Mouse (Mus musculus) adipose tissue, adult 10 weeks (tissue): Measurements from ENCODE around the gene Pde4a. TPM values are rescaled to one million over a fixed set of nuclear protein-coding genes. Genes with fewer than 3 reads are reported as not detected.

ENCODE experiments used
- polyA plus RNA-seq: library from polyadenylated mRNA; stranded (reverse); fragments of 350-450 nt; fragmentation: Illumina TruSeq; extraction: RNeasy Lipid Tissue Mini Kit (QIAGEN cat#74804); gene quantifications from one replicate; pipeline ENCODE4 v1.2.3, GENCODE M21; 2014; ENCODE audit warnings: low read depth, low replicate concordance

Gene Pde4a
- 16.0 TPM for polyA plus RNA-seq

GRCm38 (mm10) chr9:21165041-21165951, at the start of gene Pde4a:
TSS of gene Pde4a (plus strand) at chr9:21165714.

GRCm38 (mm10) chr9:21131059-21131956, 34.2 kb upstream of the Pde4a start, which contains the start of gene Tyk2:
TSS of gene Tyk2 (minus strand) at chr9:21131243.

DNA sequence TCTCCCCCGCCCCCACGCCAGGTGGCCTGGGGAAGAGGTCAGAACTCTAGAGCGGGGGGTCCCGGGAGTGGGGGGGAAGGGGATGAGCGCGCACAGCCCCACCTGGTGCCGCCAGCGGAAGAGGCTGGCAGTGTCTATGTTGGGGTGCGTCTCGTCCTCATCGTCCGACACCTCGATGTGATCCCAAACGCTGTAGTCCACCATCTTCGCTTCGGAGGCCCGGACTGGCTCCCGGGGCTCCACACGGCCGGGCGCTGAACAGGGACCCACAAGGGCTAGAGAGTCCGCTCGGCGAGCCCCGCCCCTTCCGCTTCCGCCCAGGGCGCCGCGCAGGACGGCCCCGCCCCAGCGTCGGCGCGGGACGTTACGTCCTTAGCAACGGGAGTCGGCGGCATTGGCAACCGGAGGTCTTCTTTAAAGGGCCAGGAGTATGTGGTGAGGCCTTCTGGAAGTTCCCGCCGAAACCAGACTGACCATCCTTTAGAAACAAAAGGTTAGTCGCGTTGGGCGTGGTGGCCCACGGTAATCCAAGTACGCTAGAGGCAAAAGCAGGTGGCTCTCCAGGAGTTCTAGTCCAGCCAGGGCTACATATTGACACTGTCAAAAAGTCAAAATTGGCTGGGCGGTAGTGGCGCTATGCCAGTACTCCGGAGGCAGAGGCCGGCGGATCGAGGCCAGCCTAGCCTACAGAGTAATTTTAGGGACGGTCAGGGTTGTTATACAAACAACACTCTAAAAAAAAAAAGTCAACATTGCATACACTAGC, 15.7 kb upstream of the Pde4a start, which contains the start of gene Cdc37:
Gene Cdc37, minus strand, starts transcription at position 329 of the 766 bp plus-strand sequence.

DNA sequence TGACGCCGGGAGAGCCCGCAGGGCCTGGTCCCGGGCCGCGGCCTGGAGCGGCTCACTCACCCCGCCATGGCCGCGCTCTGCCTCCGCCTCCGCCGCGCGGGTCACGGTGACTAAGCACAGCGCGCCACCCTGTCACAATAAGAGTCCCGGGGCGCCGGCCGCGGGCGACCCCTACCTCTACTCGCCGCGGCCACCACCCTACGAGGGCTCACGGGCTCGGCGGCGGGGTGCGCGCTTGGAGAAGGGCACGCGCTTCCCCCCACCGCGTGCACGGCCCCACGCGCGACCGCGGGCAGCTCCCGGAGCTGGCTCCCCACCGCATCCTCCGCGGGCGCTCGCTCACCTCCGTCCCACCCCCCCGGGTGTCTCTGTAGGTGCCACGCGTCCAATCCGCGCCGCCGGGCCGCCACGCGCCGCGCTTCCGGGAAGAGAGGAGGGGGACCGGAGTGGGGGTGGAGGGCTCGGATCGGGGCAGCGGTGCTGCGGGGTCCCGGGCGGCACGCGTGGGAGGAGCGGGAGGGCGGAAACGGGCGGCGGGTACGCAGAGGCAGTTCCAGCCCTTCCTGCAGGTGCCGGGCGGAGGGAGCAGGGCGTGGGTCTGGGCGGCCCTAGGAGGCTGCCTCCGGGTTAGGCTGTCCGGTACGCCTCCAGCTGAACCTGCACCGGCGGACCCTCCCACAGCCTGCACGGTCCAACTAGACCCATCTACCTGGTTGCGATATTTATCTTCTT, 73.4 kb downstream of the Pde4a start, which contains the start of gene Keap1:
Gene Keap1, minus strand, starts transcription at position 629 of the 732 bp plus-strand sequence.

DNA sequence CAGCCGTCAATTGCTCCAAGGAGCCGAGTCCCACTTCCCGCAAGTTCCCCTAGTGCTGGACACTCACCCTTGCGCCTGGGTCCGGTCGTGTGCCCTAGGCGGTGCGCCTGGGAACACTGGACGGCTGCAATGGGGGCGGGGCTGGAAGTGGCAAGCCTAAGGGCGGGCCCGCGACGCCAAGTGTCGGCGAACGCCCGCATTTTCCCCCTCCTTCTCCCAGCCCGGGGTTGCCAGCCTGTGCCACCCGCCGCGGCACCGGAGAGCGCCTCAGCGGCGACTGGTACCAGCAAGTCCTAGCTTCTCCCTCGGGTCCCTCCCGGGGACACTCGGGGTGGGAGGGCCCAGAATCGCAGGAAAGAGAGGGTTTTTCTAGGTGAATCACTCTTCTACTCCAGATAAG, 82.8 kb downstream of the Pde4a start, which contains the start of gene S1pr5:
Gene S1pr5, minus strand, starts transcription at position 118 of the 400 bp plus-strand sequence.

Other genes with a start within 250 kb of the Pde4a start
- 16.9 TPM for gene Dnmt1, start 205.8 kb upstream of the Pde4a start, polyA plus RNA-seq
- gene S1pr2, start 188.9 kb upstream of the Pde4a start, polyA plus RNA-seq, result 2.8 TPM
- 49.4 TPM for gene Mrpl4, start 163.0 kb upstream of the Pde4a start, polyA plus RNA-seq
- gene Icam1, start 149.7 kb upstream of the Pde4a start, polyA plus RNA-seq, result 14.0 TPM
- gene Icam4, start 136.3 kb upstream of the Pde4a start, polyA plus RNA-seq, result 0.32 TPM
- gene Icam5, start 133.6 kb upstream of the Pde4a start, polyA plus RNA-seq, result not detected
- not detected for gene Zglp1, start 98.6 kb upstream of the Pde4a start, polyA plus RNA-seq
- not detected for gene Gm49373, start 92.6 kb upstream of the Pde4a start, polyA plus RNA-seq
- 38.2 TPM for gene Fdx1l, start 92.1 kb upstream of the Pde4a start, polyA plus RNA-seq
- 1.4 TPM for gene Gm38431, start 73.7 kb upstream of the Pde4a start, polyA plus RNA-seq
- gene Raver1, start 73.7 kb upstream of the Pde4a start, polyA plus RNA-seq, result 32.1 TPM
- gene Tyk2, start 34.5 kb upstream of the Pde4a start, polyA plus RNA-seq, result 17.2 TPM
- 120 TPM for gene Cdc37, start 15.7 kb upstream of the Pde4a start, polyA plus RNA-seq
- gene Keap1, start 73.6 kb downstream of the Pde4a start, polyA plus RNA-seq, result 33.5 TPM
- not detected for gene S1pr5, start 82.7 kb downstream of the Pde4a start, polyA plus RNA-seq
- gene Atg4d, start 99.6 kb downstream of the Pde4a start, polyA plus RNA-seq, result 18.9 TPM
- 30.1 TPM for gene Kri1, start 122.3 kb downstream of the Pde4a start, polyA plus RNA-seq
- gene Cdkn2d, start 125.7 kb downstream of the Pde4a start, polyA plus RNA-seq, result 13.7 TPM
- gene Ap1m2, start 146.6 kb downstream of the Pde4a start, polyA plus RNA-seq, result 73.5 TPM
- gene Slc44a2, start 155.0 kb downstream of the Pde4a start, polyA plus RNA-seq, result 39.7 TPM
- 44.6 TPM for gene Ilf3, start 202.2 kb downstream of the Pde4a start, polyA plus RNA-seq
- 10.2 TPM for gene Qtrt1, start 246.1 kb downstream of the Pde4a start, polyA plus RNA-seq